Mouse (Mus musculus): ENCODE data around the gene Gch1. TPM values are rescaled to one million over a fixed set of nuclear protein-coding genes. Genes with fewer than 3 reads are reported as not detected.

Gene Gch1
- polyA plus RNA-seq, 1 experiment, result 5.7 TPM

GRCm38 (mm10) chr14:47206601-47207000 lies 17.4 kb upstream of the Gch1 start:
- DNase-seq (ENCODE audit: low spot score), result no peak

- DNase-seq (ENCODE audit: low spot score), result no peak
Measured at GRCm38 (mm10) chr14:47205270-47205972, 16.2 kb upstream of the Gch1 start.

- no peak for DNase-seq (ENCODE audit: low spot score)
Measured at GRCm38 (mm10) chr14:47197340-47197739, 8.1 kb upstream of the Gch1 start.

GRCm38 (mm10) chr14:47196711-47197110 lies 7.5 kb upstream of the Gch1 start:
- no peak for DNase-seq (ENCODE audit: low spot score)

- DNase-seq (ENCODE audit: low spot score), result no peak
Measured at GRCm38 (mm10) chr14:47194096-47194495, 4.9 kb upstream of the Gch1 start.

- DNase-seq (ENCODE audit: low spot score), result no peak
Measured at GRCm38 (mm10) chr14:47193506-47193905, 4.3 kb upstream of the Gch1 start.

- DNase-seq (ENCODE audit: low spot score), result no peak
Measured at GRCm38 (mm10) chr14:47191861-47192260, 2.6 kb upstream of the Gch1 start.

- no peak for DNase-seq (ENCODE audit: low spot score)
Measured at GRCm38 (mm10) chr14:47190626-47191025, 1.4 kb upstream of the Gch1 start.

GRCm38 (mm10) chr14:47189635-47189955 lies 382 bp upstream of the Gch1 start:
- DNase-seq (ENCODE audit: low spot score), result no peak

GRCm38 (mm10) chr14:47188475-47188847 lies 752 bp downstream of the Gch1 start:
- no peak for DNase-seq (ENCODE audit: low spot score)

GRCm38 (mm10) chr14:47187666-47188360 lies 1.4 kb downstream of the Gch1 start:
- DNase-seq (ENCODE audit: low spot score), result no peak

GRCm38 (mm10) chr14:47187261-47187660 lies 2.0 kb downstream of the Gch1 start:
- DNase-seq (ENCODE audit: low spot score), result no peak

- DNase-seq (ENCODE audit: low spot score), result no peak
Measured at GRCm38 (mm10) chr14:47186561-47186960, 2.7 kb downstream of the Gch1 start.

GRCm38 (mm10) chr14:47181497-47182290 lies 7.5 kb downstream of the Gch1 start:
- DNase-seq (ENCODE audit: low spot score), result no peak

- DNase-seq (ENCODE audit: low spot score), result no peak
Measured at GRCm38 (mm10) chr14:47178851-47179250, 10.4 kb downstream of the Gch1 start.

- no peak for DNase-seq (ENCODE audit: low spot score)
Measured at GRCm38 (mm10) chr14:47177846-47178414, 11.3 kb downstream of the Gch1 start.

GRCm38 (mm10) chr14:47176226-47176625 lies 13.0 kb downstream of the Gch1 start:
- no peak for DNase-seq (ENCODE audit: low spot score)

- no peak for DNase-seq (ENCODE audit: low spot score)
Measured at GRCm38 (mm10) chr14:47175136-47175535, 14.1 kb downstream of the Gch1 start.

- no peak for DNase-seq (ENCODE audit: low spot score)
Measured at GRCm38 (mm10) chr14:47172073-47172472, 17.1 kb downstream of the Gch1 start.

GRCm38 (mm10) chr14:47170499-47171109 lies 18.6 kb downstream of the Gch1 start:
- DNase-seq (ENCODE audit: low spot score), result no peak

- DNase-seq (ENCODE audit: low spot score), result no peak
Measured at GRCm38 (mm10) chr14:47169677-47170410, 19.4 kb downstream of the Gch1 start.

All from urinary bladder, adult 2 months (tissue).